Mouse (Mus musculus) liver, postnatal 0 days (tissue): ENCODE data around the gene Arx.

Source experiments
- CTCF ChIP-seq: sonication (generic); IDR thresholded peaks from 2 replicates; pipeline ENCODE4 v1.5.1; 2016; ENCODE audit warnings: antibody characterized with exemption, low read depth
- EP300 ChIP-seq: IDR thresholded peaks from 2 replicates; pipeline ENCODE4 v1.6.1; 2016; ENCODE audit warnings: antibody characterized with exemption, low read depth, mild to moderate bottlenecking

DNA sequence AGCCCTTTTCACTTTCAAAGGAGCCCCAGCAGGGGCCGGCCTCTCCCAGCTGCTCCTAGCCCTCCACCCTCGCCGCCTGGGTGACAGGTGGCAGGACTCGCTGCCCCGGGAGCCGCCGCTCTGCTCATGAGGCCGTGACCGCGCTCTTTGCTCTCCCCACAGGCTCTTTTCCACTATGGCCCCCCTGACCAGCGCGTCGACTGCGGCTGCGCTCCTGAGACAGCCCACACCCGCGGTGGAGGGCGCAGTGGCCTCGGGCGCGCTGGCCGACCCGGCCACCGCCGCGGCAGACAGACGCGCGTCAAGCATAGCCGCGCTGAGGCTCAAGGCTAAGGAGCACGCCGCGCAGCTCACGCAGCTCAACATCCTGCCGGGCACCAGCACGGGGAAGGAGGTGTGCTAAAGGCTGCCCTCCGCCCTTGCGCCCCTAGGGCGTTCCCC lies 10.8 kb downstream of the Arx start:
- TF ChIP-seq CTCF (no peak), EP300 (no peak)
